Mouse (Mus musculus): Measurements from ENCODE around the gene Smlr1. TPM values are rescaled to one million over a fixed set of nuclear protein-coding genes. Genes with fewer than 3 reads are reported as not detected.

The Smlr1 gene
- polyA plus RNA-seq, 1 experiment from 2014 or later = 166 TPM

DNA sequence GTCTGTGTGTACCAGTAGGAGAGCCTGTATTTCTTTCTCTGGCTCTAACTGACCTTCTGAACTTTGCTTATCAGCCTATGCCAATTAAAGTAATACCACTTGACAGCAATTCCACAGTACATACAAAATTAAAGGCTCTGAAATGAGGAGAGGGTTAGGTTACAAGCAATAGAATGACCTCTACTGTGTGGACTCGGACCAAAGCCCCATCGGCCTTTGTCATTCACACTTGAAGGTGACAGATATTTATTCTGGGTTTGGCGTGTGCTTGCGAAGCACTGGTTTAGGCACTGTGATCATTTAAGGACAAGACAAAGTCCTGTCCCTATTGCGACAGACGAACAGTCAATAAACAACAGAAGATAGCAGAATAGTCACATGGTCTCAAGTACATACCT lies 3.7 kb upstream of the Smlr1 start:
- no peaks in the 10 kb centered on the region for H3K9me3 ChIP-seq (ENCODE audit: control insufficient read depth)
- H3K27ac ChIP-seq (ENCODE audit: low read depth, low read length) = peak overlapping the region; percentile 31; the same call in 1 of the 2 replicates
- WGBS = 28% methylated on average over 6 of the region's 6 CpGs
- H3K4me2 ChIP-seq (replicated peaks; ENCODE audit: low read depth) = 0 out of 2 replicates have a peak overlapping the region, but pooled peaks have one; percentile 10
- no peak for TF ChIP-seq CTCF (IDR thresholded peaks at IDR 0.05; ENCODE audit: low read depth)
- no peaks in the 10 kb centered on the region for H3K36me3 ChIP-seq (ENCODE audit: control insufficient read depth, insufficient read depth)
- no peaks in the 10 kb centered on the region for H3K4me1 ChIP-seq (replicated peaks; ENCODE audit: control insufficient read depth, insufficient read depth, low read length)
- H3K9ac ChIP-seq (ENCODE audit: low read depth, low read length) = no peak overlapping the region
- peak; percentile 66 for ATAC-seq
- H3K4me3 ChIP-seq (ENCODE audit: low read depth, low read length) = no peak overlapping the region
- H3K27me3 ChIP-seq (replicated peaks; ENCODE audit: control insufficient read depth, insufficient read depth, low read length) = no peaks in the 10 kb centered on the region

- Histone ChIP-seq H3K36me3 (ENCODE audit: control insufficient read depth, insufficient read depth) (no peaks in the 10 kb centered on the region), H3K27me3 (replicated peaks; ENCODE audit: control insufficient read depth, insufficient read depth, low read length) (no peaks in the 10 kb centered on the region), H3K9ac (ENCODE audit: low read depth, low read length) (no peak overlapping the region), H3K9me3 (ENCODE audit: control insufficient read depth) (no peaks in the 10 kb centered on the region), H3K27ac (ENCODE audit: low read depth, low read length) (peak overlapping the region; percentile 31; the same call in 1 of the 2 replicates), H3K4me2 (replicated peaks; ENCODE audit: low read depth) (0 out of 2 replicates have a peak overlapping the region, but pooled peaks have one; percentile 10), H3K4me1 (replicated peaks; ENCODE audit: control insufficient read depth, insufficient read depth, low read length) (no peaks in the 10 kb centered on the region), H3K4me3 (ENCODE audit: low read depth, low read length) (no peak overlapping the region)
- WGBS = 36% methylated on average over 4 of the region's 4 CpGs
- ATAC-seq = peak; percentile 47
- peak; percentile 70 for TF ChIP-seq CTCF (IDR thresholded peaks at IDR 0.05; ENCODE audit: low read depth)
These were observed 3.2 kb upstream of the Smlr1 start for GRCm38 (mm10) chr10:25539146-25539770.

DNA sequence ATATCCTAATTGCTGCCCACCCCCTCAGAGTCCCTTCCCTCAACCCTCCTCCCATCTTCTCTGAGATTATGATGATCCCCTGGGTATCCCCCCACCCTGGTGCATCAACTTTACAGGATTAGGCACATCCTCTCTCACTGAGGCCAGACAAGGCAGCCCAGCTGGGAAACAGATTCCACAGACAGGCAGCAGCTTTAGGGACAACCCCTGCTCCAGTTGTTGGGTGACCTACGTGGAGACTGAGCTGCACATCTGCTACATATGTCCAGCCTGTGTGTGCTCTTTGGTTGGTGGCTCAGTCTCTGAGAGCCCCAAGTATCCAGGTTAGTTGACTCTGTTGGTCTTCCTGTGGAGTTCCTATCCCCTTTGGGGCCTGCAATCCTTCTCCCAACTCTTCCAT lies 2.7 kb upstream of the Smlr1 start:
- no peak for ATAC-seq
- no peak overlapping the region for H3K4me2 ChIP-seq (replicated peaks; ENCODE audit: low read depth)
- TF ChIP-seq CTCF (IDR thresholded peaks at IDR 0.05; ENCODE audit: low read depth) = no peak
- H3K4me1 ChIP-seq (replicated peaks; ENCODE audit: control insufficient read depth, insufficient read depth, low read length) = no peaks in the 10 kb centered on the region
- no peaks in the 10 kb centered on the region for H3K36me3 ChIP-seq (ENCODE audit: control insufficient read depth, insufficient read depth)
- 68% methylated on average over 1 of the region's 1 CpGs for WGBS
- no peaks in the 10 kb centered on the region for H3K9me3 ChIP-seq (ENCODE audit: control insufficient read depth)
- no peak overlapping the region for H3K4me3 ChIP-seq (ENCODE audit: low read depth, low read length)
- no peaks in the 10 kb centered on the region for H3K27me3 ChIP-seq (replicated peaks; ENCODE audit: control insufficient read depth, insufficient read depth, low read length)
- H3K27ac ChIP-seq (ENCODE audit: low read depth, low read length) = 0 out of 2 replicates have a peak overlapping the region, but pooled peaks have one; percentile 31
- no peak overlapping the region for H3K9ac ChIP-seq (ENCODE audit: low read depth, low read length)

GRCm38 (mm10) chr10:25536621-25537020 lies 554 bp upstream of the Smlr1 start:
- peaks cover 4% of the 10 kb centered on the region; the same call in 1 of the 2 replicates for H3K4me1 ChIP-seq (replicated peaks; ENCODE audit: control insufficient read depth, insufficient read depth, low read length)
- H3K36me3 ChIP-seq (ENCODE audit: control insufficient read depth, insufficient read depth) = no peaks in the 10 kb centered on the region
- no peak overlapping the region for H3K4me3 ChIP-seq (ENCODE audit: low read depth, low read length)
- no peaks in the 10 kb centered on the region for H3K9me3 ChIP-seq (ENCODE audit: control insufficient read depth)
- H3K9ac ChIP-seq (ENCODE audit: low read depth, low read length) = no peak overlapping the region
- WGBS = 58% methylated on average over 6 of the region's 6 CpGs
- H3K27me3 ChIP-seq (replicated peaks; ENCODE audit: control insufficient read depth, insufficient read depth, low read length) = no peaks in the 10 kb centered on the region
- peak overlapping the region; percentile 54 for H3K4me2 ChIP-seq (replicated peaks; ENCODE audit: low read depth)
- no peak for ATAC-seq
- H3K27ac ChIP-seq (ENCODE audit: low read depth, low read length) = peak overlapping the region; percentile 86
- no peak for TF ChIP-seq CTCF (IDR thresholded peaks at IDR 0.05; ENCODE audit: low read depth)

DNA sequence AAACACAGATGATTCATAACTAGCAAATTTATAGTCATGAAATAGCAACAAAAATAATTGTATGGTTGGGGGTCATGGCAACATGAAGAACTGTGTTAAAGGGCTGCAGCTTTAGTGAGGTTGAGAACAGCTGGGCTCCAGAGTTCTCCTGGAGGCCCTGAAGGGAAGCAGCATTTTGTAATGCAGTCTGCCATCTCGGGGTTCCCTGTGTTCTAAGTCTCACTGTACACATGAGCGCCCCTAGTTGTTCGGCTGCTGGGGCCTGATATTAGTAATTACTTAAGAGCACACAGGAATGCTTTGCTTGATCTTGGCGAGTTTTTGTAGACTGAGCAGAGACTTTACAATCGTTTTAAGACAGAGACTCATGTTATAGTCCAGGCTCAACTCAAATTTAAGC lies 1.6 kb downstream of the Smlr1 start:
- Histone ChIP-seq H3K4me2 (replicated peaks; ENCODE audit: low read depth) (peak overlapping the region; percentile 54), H3K4me3 (ENCODE audit: low read depth, low read length) (peak overlapping the region; percentile 33)
- 72% methylated on average over 5 of the region's 5 CpGs for WGBS

GRCm38 (mm10) chr10:25533513-25534246 lies 2.4 kb downstream of the Smlr1 start:
- Histone ChIP-seq H3K9me3 (ENCODE audit: control insufficient read depth) (no peaks in the 10 kb centered on the region), H3K4me3 (ENCODE audit: low read depth, low read length) (no peak overlapping the region), H3K9ac (ENCODE audit: low read depth, low read length) (no peak overlapping the region), H3K36me3 (ENCODE audit: control insufficient read depth, insufficient read depth) (no peaks in the 10 kb centered on the region), H3K4me1 (replicated peaks; ENCODE audit: control insufficient read depth, insufficient read depth, low read length) (peaks cover 4% of the 10 kb centered on the region; the same call in 1 of the 2 replicates), H3K4me2 (replicated peaks; ENCODE audit: low read depth) (peak overlapping the region; percentile 54; the same call in 1 of the 2 replicates), H3K27ac (ENCODE audit: low read depth, low read length) (no peak overlapping the region), H3K27me3 (replicated peaks; ENCODE audit: control insufficient read depth, insufficient read depth, low read length) (no peaks in the 10 kb centered on the region)
- no peak for ATAC-seq
- TF ChIP-seq CTCF (IDR thresholded peaks at IDR 0.05; ENCODE audit: low read depth) = no peak
- WGBS = 53% methylated on average over 9 of the region's 9 CpGs

More for the DNA sequence above, 1.6 kb downstream of the Smlr1 start:
- Histone ChIP-seq H3K4me1 (replicated peaks; ENCODE audit: control insufficient read depth, insufficient read depth, low read length) (peaks cover 4% of the 10 kb centered on the region; the same call in 1 of the 2 replicates), H3K9ac (ENCODE audit: low read depth, low read length) (no peak overlapping the region), H3K9me3 (ENCODE audit: control insufficient read depth) (no peaks in the 10 kb centered on the region), H3K27ac (ENCODE audit: low read depth, low read length) (no peak overlapping the region), H3K27me3 (replicated peaks; ENCODE audit: control insufficient read depth, insufficient read depth, low read length) (no peaks in the 10 kb centered on the region), H3K36me3 (ENCODE audit: control insufficient read depth, insufficient read depth) (no peaks in the 10 kb centered on the region)
- TF ChIP-seq CTCF (IDR thresholded peaks at IDR 0.05; ENCODE audit: low read depth) = no peak
- ATAC-seq = no peak
